Mouse (Mus musculus) layer of hippocampus, adult 18-20 months (tissue): ENCODE results near the gene Fer. TPM values are rescaled to one million over a fixed set of nuclear protein-coding genes. Genes with fewer than 3 reads are reported as not detected.

Experiments
- DNase-seq, 2 experiments: peaks; one replicate each; pipeline ENCODE4 v3.0.0; 2022; ENCODE audit warnings: low spot score in 2 of 2
- total RNA-seq, 2 experiments: library from RNA; stranded (reverse); gene quantifications; 2 replicates each; pipeline ENCODE4 v1.2.3; 2021

Fer gene
- total RNA-seq, 2 experiments from 2014 or later, result 33.5 to 35.4 TPM

DNA sequence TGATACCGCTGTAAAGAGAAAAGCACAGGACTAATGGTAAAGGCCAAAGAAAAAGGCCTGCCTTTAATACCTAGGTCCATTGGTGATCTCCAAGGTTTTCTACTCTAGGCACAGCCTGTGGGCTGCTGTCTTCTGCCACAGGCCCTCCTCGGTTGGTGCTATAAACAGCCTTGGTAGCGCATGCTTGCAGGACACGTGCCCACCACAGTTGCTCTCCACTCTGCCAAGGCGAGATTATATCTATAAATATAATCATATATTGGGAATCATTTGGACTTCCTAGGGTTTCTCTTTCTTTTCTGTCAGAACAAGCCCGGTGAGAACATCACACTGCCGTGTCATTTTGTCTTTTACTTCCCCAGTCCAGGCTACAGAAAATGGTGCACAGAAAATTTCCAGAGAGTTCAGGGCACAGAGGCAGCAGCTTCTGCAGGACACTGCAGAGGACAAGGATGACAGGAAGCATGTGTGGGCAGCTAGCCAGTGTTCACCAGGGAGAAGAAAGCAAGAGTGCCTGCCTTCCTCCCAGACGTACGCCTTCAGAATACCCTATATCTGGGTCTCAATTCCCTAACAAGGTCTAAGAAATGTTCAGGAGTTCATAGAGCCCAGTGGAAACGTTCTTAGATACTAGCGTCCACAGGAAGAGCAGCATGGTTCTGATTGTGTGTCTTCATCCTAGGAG, 276.5 kb downstream of the Fer start:
- no peak for DNase-seq

DNA sequence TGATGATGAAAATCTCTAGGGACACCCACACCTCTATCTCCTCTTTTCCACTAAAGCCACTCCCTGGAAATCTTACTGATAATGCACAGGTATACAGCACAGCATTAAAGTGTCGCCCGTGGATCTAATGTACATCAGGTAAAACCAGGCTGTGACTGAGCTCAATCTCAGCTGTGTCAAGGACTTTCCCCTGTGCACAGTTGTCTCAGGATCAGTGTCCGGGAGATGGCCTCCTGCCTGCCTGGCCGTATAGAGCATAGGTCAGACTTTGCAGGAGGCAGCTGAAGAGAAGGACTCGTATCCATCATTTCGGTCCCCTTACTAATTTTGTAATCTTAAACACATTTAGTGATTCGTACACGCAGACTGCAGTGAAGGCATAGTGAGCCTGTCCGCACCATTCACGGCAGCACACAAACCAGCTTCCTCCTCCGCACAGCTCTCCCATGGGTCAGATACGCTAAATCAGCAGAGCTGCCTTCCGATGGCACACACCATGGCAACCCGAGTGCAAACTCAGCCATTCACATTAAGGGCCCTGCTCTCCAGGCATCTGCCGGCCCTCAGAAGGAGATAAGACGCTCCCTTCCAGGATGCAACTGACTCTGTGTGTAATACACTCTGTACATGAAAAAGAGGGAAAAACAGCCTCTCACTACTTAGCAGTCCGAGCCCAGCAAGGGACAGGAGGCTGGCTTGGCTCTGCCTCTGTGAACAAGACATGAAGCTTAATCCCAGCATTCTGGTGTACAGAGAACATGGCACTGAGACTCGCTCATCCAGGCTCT, 277.4 kb downstream of the Fer start:
- no peak for DNase-seq

- no peak for DNase-seq
Measured at GRCm38 (mm10) chr17:64141856-64142255, 279.0 kb downstream of the Fer start.

DNA sequence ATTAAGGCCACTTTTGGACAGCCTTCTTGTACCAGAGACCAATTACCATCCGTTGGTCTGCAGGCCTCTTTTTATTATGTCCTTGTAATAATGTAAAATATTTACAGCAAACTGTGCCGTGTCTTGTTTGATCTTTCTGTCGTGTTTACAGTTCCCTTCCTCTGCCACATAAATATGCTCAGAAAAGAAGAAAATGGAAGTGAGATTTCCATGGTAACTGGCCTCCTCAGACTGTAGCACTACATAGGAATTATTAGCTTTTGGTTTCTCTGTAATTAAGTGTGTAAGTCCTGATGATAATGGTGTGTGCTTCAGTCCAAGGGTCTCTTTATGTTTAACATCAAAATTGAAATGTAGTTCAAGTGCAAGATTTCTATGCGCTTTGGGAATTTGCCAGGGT, 283.5 kb downstream of the Fer start:
- DNase-seq, result no peak

GRCm38 (mm10) chr17:64150717-64151116, 287.9 kb downstream of the Fer start:
- DNase-seq, result no peak

GRCm38 (mm10) chr17:64167731-64168130, 304.9 kb downstream of the Fer start:
- DNase-seq, result no peak

GRCm38 (mm10) chr17:64170019-64170418, 307.2 kb downstream of the Fer start:
- DNase-seq, result no peak

- DNase-seq, result no peak
Measured at GRCm38 (mm10) chr17:64172474-64172873, 309.6 kb downstream of the Fer start.

DNA sequence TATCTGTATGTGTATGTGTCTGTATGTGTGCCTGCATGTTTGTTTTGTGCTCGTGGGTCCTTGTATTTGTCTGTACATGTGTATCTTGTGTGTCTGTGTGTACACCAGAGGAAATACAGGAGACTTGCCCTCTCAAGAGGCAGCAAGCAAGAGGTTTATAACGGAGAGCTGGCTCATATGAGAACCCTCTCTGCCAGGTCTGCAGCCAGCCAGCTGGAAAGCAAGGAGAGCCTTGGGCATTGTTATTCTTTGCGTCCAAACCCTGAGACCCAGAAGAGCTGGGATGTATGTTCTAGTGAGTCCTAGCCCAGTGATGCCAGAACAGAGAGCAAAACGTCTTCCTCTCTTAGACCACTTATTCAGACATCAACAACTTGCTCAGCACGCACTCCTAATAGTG, 317.7 kb downstream of the Fer start:
- no peak for DNase-seq

GRCm38 (mm10) chr17:64181291-64181690, 318.4 kb downstream of the Fer start:
- no peak for DNase-seq

DNA sequence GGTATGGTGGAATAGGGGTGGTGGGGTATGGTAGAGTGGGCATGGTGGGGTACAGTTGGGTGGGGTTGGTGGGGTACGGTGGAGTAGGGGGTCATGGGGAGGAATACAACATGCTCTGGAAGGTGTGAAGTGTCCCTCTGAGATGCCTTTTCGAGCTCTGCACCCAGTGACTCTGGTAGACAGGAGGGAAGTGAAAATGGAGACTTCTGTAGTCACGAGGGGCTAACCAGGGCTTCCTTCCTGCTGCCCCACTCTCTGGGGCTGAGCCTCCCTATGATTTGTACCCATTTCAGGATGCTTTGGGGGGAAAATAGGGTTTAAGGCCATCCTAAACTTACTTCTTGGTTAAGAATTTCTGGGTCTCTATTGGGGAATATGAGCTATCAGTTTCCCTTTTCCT, 319.7 kb downstream of the Fer start:
- DNase-seq, result no peak

GRCm38 (mm10) chr17:64183196-64183595, 320.3 kb downstream of the Fer start:
- peak; percentile 22 to 66 for DNase-seq

Other genes with a start within 250 kb of the Fer start
- not detected for gene A930002H24Rik, start 729 bp downstream of the Fer start, total RNA-seq